Mouse (Mus musculus) kidney, adult 2 months (tissue): ENCODE data around the gene Tenm4. TPM values are rescaled to one million over a fixed set of nuclear protein-coding genes. Genes with fewer than 3 reads are reported as not detected.

Experiments
- DNase-seq: peaks from one replicate; pipeline ENCODE4 v3.0.0; 2021
- H3K27ac ChIP-seq: fragments of 200-500 bp; 2 replicates; pipeline ENCODE4 v1.5.1; 2012; ENCODE audit warnings: low read depth, low read length, control low read depth, inconsistent platforms; ENCODE audit not compliant: insufficient read depth
- H3K27me3 ChIP-seq: fragments of 200-500 bp; replicated peaks from 2 replicates; pipeline ENCODE4 v1.6.1; 2012; ENCODE audit warnings: mild to moderate bottlenecking, moderate library complexity, low read length, inconsistent platforms; ENCODE audit not compliant: control insufficient read depth, insufficient read depth
- H3K36me3 ChIP-seq: fragments of 200-500 bp; 2 replicates; pipeline ENCODE4 v1.6.1; 2012; ENCODE audit warnings: mild to moderate bottlenecking, moderate library complexity, low read length, inconsistent platforms; ENCODE audit not compliant: control insufficient read depth, insufficient read depth
- H3K4me1 ChIP-seq: fragments of 200-500 bp; 2 replicates; pipeline ENCODE4 v1.6.1; 2011; ENCODE audit warnings: low read length; ENCODE audit not compliant: control insufficient read depth, insufficient read depth
- H3K4me3 ChIP-seq: fragments of 200-500 bp; 2 replicates; pipeline ENCODE4 v1.5.1; 2011; ENCODE audit warnings: mild to moderate bottlenecking, low read depth, low read length, control low read depth; ENCODE audit not compliant: insufficient read depth
- CTCF ChIP-seq: fragments of 200-500 bp; conservative IDR thresholded peaks from 2 replicates; pipeline ENCODE4 v1.5.1; 2011; ENCODE audit warnings: low read depth, mild to moderate bottlenecking, control low read depth, low read length, moderate library complexity, mixed read lengths; ENCODE audit not compliant: insufficient read depth, insufficient read length
- POLR2A ChIP-seq: fragments of 200-500 bp; IDR thresholded peaks from one replicate; pipeline ENCODE4 v1.6.1; 2011; ENCODE audit warnings: low read depth, low read length, control low read depth
- WGBS: fragments of 180-500 bp; shearing (Covaris S2); methylation state at CpG from one replicate; pipeline ENCODE4 v1.1.7; 2018; 5-methylcytosine and 5-hydroxymethylcytosine counted together
- polyA plus RNA-seq: library from polyadenylated mRNA; depleted of rRNA; stranded (reverse); fragments of >200 nt; gene quantifications from 2 replicates; pipeline ENCODE4 v1.2.3, GENCODE M21; 2012

The Tenm4 gene
- polyA plus RNA-seq, 1 experiment, result 3.3 TPM

DNA sequence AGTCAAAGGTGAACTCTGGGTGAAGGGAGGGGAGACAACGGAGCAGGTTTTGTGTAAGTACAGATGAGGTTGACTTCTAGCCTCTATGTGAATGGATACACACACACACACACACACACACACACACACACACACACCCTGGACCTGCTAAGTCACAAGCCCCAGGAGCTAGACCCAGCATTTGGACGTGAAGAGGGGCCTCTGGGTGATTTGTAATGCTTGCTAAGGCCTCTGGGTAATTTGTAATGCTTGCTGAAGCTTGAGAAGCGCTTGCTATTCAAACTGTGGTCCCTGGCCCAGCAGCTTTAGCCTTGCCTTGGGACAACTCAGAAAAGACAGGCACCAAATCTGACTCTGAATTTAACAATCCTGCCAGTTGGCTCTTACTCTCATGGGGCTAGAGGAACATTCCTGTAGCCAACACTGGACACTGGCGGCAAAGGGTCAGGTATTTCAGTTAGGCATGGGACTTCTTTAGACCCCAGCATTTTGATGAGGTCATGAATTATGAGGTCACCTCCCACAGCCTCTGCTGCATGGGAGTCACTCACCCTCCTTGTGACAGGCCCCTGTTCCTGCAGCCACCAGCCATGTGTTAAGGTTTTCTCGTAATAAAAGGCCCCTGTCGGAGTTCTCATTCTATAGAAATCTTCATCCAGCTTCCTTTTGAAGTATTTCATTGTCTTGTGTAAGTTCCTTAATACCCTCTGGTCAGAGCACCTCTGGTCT, 237.3 kb downstream of the Tenm4 start:
- H3K27ac ChIP-seq, result no peak overlapping the region
- H3K27me3 ChIP-seq, result no peaks in the 10 kb centered on the region
- 86% methylated on average over 6 of the region's 6 CpGs for whole genome bisulfite sequencing
- no peaks in the 10 kb centered on the region for H3K4me1 ChIP-seq
- no peak overlapping the region for H3K4me3 ChIP-seq
- DNase-seq, result no peak
- H3K36me3 ChIP-seq, result no peaks in the 10 kb centered on the region
- TF ChIP-seq POLR2A (no peak), CTCF (no peak)

DNA sequence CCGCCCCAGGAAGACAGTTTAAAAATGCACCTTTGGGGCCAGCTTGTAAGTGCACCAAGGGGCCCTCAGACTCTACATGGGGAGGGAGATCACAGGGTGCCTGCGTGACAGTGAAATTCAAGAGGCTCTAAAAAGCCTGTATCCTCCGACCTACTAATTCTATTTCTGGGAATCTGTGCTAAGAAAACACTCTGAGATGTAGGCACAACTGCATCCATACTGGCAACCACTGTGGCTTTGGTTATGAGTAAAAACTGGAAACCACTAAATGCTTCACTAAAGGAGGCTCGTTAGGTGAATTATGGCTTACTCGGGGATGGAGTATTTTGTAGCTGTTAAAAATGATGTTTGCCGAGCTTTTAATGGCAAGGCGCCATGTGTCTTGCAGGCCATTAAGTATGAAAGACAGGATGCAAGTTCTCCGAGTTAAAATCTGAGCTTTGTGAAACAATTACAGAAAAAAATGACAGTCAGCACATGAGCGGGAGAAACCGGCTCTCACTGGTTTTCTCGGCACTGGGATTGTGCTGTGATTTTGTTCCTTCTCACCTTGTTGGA, 238.4 kb downstream of the Tenm4 start:
- no peak overlapping the region for H3K4me3 ChIP-seq
- no peaks in the 10 kb centered on the region for H3K4me1 ChIP-seq
- peak; percentile 33 for DNase-seq
- H3K36me3 ChIP-seq, result no peaks in the 10 kb centered on the region
- 68% methylated on average over 11 of the region's 11 CpGs for WGBS
- H3K27ac ChIP-seq, result no peak overlapping the region
- TF ChIP-seq CTCF, result no peak
- no peak for TF ChIP-seq POLR2A
- no peaks in the 10 kb centered on the region for H3K27me3 ChIP-seq

DNA sequence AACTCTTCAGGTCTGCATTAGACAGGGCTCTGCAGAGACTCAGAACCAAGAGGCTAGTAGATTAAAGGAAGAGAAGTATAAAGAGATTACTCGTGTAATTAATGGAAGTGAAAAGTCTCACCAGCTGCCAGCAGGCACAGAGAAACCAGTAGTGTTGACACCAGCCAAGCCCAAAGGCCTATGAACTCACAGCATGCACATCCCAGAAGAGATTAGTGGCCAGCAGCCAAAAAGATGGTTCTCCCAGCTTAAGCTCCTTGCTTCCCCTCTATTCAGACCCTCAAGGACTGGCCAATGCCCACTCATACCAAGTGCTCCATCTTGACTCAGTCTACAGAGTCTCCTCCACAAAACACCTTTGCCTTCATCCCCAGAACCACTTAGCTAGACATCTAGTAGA, 242.8 kb downstream of the Tenm4 start:
- TF ChIP-seq CTCF (no peak), POLR2A (no peak)
- H3K27me3 ChIP-seq, result no peaks in the 10 kb centered on the region
- 75% methylated on average over 1 of the region's 1 CpGs for WGBS
- H3K27ac ChIP-seq, result no peak overlapping the region
- H3K4me1 ChIP-seq, result 0 out of 2 replicates have a peak, but pooled peaks cover 2% of the 10 kb centered on the region
- DNase-seq, result no peak
- H3K4me3 ChIP-seq, result no peak overlapping the region
- H3K36me3 ChIP-seq, result no peaks in the 10 kb centered on the region

DNA sequence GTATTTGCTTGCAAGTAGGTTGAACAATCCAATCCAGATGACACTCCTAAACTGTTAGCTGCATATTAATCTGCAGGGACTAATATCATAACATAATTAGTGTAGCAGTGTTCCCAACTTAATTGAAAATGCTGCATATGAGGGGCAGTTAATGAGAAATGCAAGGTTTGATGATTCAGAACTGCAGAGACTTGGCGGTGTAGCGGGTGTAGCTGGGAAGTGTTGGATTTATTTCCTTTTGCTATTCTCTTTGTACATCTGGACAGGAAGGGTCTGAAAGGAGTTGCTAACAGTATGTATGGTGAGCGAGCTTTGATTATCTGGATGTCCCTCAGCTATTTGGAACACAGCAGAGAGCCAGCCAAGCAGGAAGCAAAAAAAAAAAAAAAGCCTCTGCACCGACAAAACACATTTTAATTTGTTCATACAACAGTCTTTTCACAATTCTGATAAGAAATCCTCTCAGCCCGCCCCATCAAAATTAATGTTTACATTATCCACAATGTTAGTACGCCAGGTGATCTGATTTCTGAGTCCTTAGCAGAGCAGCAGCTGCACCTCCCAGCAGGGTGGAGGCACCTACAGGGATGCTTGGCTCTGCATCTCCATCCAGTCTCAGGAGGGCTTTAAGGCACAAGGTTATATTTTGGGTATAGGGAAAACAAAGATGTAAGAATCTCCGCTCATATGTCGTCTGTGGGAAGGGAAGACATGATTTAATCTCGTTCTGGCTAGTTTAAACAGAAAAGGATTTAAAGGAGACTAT, 243.4 kb downstream of the Tenm4 start:
- TF ChIP-seq POLR2A (no peak), CTCF (no peak)
- Histone ChIP-seq H3K4me3 (no peak overlapping the region), H3K27me3 (no peaks in the 10 kb centered on the region), H3K4me1 (0 out of 2 replicates have a peak, but pooled peaks cover 2% of the 10 kb centered on the region), H3K27ac (no peak overlapping the region), H3K36me3 (no peaks in the 10 kb centered on the region)
- WGBS, result 72% methylated on average over 9 of the region's 9 CpGs
- no peak for DNase-seq

DNA sequence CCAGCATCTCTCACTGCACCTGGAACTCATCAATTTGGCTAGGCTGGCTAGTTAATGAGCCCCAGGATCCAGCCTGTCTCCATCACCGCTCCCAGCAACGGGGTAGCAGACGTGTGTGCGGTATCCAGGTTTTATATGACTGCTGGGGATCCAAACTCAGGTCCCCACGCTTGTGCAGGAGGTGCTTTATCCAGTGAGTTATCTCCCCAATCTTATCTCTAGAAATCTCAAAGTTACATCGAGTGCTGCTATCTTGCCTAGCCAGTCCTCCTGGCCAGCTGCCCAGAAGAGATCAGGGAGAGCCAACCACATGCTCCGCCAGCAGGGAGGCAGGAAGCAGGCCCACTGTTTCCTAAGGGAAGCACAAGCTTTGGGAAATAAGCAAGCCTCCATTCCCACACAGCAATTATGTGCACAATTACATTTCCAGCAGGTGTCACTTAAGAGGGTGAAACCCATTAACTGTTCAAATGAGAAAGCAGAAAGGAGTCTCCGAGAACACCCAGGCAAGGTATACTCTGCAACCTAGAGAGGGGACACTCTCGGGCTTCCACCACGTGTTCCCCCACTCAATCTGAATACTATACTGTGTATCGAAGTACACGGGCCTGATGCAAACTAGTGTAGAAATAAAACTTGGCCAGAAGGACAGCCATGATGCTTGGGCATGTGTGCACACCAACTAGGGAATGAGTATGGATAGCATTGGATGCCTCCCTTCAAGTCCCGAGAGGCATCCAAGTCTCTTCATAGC, 246.4 kb downstream of the Tenm4 start:
- Histone ChIP-seq H3K27ac (no peak overlapping the region), H3K36me3 (no peaks in the 10 kb centered on the region), H3K4me1 (0 out of 2 replicates have a peak, but pooled peaks cover 2% of the 10 kb centered on the region), H3K27me3 (no peaks in the 10 kb centered on the region), H3K4me3 (no peak overlapping the region)
- WGBS, result 63% methylated on average over 13 of the region's 13 CpGs
- TF ChIP-seq POLR2A, result no peak
- no peak for TF ChIP-seq CTCF
- peak; percentile 70 for DNase-seq

DNA sequence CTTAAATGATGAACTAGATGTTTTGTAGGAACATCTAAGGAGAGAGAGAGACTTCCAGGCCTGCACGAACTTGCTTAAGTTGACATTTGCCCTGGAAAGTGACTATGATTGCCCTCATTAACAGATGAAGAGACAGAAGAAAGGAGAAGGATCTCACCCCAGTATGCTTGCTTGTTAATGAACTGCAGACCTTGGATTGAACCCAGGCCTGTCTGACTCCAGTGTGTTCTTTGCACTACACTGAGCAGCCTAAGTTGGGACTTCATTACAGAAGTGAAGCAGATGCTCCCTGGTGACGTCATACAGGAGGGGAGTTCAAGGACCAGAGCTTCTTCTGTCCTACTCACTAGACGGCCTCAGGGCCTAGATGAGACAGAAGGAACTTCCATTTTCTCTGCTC, 247.1 kb downstream of the Tenm4 start:
- Histone ChIP-seq H3K4me3 (no peak overlapping the region), H3K27ac (no peak overlapping the region), H3K4me1 (0 out of 2 replicates have a peak, but pooled peaks cover 2% of the 10 kb centered on the region), H3K36me3 (no peaks in the 10 kb centered on the region), H3K27me3 (no peaks in the 10 kb centered on the region)
- TF ChIP-seq POLR2A, result no peak
- TF ChIP-seq CTCF, result no peak
- DNase-seq, result peak; percentile 62
- 57% methylated on average over 3 of the region's 3 CpGs for WGBS

DNA sequence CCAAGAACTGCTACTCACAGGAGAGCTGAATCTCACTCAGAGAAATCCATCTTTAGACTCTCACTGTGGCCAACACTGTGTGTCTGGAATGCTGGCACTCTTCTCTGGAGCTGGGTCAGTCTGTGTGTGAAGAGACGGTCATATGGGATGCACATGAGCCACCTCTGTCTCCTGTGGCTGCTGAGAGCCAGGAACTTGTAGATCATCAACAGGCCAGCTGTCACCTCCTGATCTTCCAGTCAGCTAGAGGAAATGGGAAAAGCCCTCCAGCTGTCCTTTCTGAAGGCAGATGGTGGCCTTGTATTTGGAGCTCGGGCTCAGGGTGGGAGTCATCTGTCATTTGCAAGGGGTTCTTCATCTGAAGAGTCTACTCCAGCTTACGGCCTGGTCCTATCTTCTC, 249.0 kb downstream of the Tenm4 start:
- Histone ChIP-seq H3K4me3 (no peak overlapping the region), H3K27me3 (no peaks in the 10 kb centered on the region), H3K36me3 (no peaks in the 10 kb centered on the region), H3K27ac (no peak overlapping the region), H3K4me1 (0 out of 2 replicates have a peak, but pooled peaks cover 2% of the 10 kb centered on the region)
- no peak for TF ChIP-seq POLR2A
- TF ChIP-seq CTCF, result no peak
- DNase-seq, result peak; percentile 35
- WGBS, result 67% methylated on average over 3 of the region's 3 CpGs
